Mouse (Mus musculus): ENCODE measurements at regions not wholly inside any gene's neighbourhood (a gene's known extent, or its start where the extent isn't known, plus 50 kb on each side); places are given as distances from the start of the nearest gene placed in this dataset.

DNA sequence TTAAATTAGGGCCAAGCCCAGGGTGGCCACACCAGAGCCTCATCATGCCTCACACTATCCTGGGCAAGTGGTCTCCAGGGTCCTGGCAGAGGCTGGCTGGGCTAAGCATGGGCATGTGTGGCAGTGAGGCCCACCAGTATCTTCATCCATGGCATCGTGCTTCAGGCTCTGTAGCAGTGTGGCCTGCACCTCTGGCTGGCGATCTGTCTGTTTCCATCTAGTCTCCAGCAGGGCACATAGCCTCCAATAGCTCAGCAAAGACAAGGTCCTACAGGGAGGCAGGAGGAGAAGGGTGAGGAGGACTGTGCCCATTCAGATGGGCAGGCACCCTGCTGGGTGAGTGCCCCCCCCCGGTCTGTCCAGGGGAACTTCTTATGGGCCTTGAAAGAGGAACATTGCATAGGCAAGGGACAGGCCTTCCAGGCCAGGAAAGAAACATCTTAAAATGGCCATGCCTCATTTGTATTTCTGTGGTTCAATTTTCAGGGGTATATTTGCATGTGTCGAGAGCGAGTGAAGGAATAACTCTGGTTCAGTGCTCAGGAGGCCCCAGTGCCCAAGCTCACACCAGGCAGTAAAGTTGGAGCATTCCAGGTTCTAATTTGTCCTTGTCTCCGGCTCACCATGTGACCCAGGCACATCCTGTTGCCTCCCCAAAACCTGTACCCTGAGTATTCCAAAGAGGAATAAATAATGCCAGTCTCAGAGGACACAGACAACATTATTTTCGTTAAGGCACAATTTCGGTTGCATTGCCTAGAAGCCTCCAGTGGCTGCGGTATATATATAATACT is 60.4 kb upstream of the Ppara start:
- peak in 1 of 2 experiments; percentile 37 for DNase-seq

DNA sequence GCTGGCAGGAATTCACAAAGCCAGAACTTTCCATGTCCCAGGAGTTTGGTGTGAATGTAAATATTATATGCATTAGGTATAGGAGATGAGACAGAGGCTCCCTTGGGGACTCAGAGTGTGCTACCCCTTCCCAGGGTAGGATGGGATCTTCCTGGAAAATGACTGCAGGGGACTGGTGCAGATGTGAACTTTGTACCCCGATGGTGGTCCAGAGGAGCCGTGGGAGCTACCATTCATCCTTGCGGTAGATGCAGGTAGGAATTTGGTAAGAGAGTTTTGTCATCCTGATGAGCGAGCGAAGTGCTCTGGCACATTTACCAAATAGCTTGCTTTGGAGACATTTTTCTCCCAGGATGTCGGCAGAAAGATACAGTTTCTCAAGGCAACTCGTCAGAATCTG is 59.7 kb upstream of the Ppara start:
- DNase-seq = peak in 1 of 2 experiments; percentile 14

DNA sequence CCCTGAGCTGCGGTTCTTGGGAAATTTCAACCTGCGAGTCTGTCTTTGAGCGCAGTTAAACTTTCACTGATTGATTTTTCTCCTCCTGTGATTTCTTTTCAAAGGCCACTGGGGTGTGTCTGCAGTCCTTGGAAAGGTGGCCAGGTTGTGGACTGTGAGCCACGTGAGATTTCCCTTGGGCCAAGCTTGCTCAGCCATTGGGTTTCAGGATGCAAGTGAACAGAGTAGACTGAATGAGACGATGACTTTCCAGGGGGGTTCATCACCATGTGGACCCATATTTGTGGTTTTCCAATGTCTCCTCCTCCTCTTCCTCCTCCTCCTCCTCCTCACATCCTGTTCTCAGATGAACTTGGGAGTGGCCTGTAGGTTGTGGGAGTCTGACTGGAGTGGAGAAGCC is 59.0 kb upstream of the Ppara start:
- peak in 1 of 2 experiments; percentile 24 for DNase-seq

- DNase-seq = peak in 1 of 2 experiments; percentile 16
Observed at GRCm38 (mm10) chr15:85676156-85676555, 58.6 kb upstream of the Ppara start.

GRCm38 (mm10) chr15:85676871-85677270 is 57.9 kb upstream of the Ppara start:
- no peak for DNase-seq

GRCm38 (mm10) chr15:85677381-85677780 is 57.4 kb upstream of the Ppara start:
- DNase-seq = no peak

- peak in 1 of 2 experiments; percentile 77 for DNase-seq
Observed at GRCm38 (mm10) chr15:85677855-85678254, 56.9 kb upstream of the Ppara start.

- no peak for DNase-seq
Observed at GRCm38 (mm10) chr15:85678351-85678895, 56.4 kb upstream of the Ppara start.

DNA sequence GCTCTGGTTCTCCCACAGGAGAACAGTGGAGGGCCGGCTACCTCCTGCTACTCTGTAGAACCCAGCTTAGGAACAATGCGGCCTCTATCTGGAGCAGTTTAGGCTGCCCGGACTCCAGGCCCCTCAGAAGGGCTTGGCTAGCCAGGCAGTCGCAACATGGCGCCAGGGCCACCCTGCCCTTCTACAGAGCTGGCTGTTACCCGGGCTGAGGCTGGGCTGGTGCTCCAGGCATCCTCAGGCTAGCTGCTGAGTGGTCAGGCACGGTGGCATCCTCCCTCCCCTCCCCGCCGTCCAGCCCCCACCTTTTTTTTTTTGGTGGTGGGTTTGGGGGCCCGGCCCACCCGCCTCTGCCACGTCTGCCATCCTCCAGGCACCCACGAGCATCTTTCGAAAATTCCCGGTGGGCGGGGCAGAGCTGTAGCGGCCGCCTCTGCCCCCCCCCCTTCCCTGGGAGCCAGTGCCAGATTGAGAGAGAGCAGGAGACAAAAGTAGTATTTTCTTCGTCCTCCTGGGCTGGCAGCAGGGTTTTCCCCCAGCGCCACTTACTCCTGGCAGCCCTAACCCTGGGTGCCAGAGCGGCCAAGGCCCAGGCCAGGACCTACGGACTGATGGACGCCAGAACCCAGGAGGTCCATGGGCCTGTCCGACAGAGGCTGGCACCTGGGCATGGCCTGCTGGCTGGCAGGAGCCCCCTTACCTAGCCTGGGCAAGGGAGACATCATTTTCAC is 55.6 kb upstream of the Ppara start:
- DNase-seq = peak in 1 of 2 experiments; percentile 80

DNA sequence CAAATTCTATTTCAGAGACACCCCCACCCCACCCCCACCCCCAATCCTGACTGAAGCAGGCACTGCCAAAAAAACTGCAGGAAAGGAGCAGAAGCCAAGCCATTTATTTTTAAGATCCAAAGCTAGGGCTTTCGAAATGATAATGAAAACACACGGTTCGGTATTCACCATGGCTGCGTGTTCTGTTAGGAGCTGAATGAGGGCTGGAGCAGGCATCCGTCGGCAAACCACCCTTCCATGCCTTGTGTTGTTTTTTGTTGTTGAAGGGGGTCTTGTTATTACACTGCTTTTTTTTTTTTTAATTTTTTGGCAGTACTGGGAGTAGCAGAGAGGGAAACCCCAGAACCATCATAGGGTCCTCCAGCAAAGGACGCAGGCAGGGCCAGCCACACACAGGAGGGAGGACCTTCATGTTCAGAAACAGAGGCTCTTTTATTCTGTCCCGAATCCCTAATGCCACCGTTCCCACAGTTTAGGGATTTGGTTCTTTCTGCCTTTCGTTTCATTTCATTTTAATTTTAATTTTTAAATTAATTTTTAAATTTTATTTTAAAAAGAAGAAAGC is 54.8 kb upstream of the Ppara start:
- DNase-seq = no peak

DNA sequence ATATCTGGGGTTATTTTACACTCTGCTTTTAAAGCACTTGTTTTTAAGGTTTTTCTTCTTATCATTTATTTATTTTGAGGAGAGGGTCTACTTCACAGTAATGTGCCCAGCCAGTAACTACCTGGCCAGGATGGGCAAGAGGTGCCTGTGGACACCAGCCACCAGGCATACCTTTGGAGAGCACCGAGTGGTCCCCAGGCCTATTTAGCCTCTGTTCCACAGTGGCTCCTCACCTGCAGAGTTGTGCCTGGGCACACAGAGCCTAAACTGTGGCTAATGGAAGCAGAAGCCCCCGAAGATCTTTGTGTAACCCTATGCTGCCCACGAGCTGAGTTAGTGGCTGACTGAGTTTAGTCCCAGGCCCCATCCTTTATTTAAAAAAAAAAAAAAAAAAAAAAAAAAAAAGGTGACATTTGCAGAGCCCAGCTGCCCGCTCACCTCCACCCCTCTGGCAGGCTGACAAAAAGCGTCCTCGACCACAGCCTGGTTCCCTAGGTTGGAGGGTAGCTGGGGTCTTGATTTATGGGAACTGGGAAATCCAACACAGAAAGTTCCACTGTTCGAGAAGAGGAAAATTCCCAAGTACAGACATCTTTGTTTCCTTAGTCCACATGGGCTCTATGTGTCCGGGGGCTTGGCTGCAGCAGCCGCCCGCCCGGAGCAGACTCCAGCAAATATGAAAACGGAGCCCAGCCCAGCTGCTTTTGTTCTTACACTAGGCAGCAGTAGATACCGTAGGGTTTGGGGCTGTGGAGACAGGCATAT is 54.1 kb upstream of the Ppara start:
- DNase-seq = no peak

- DNase-seq = no peak
Observed at GRCm38 (mm10) chr15:85682116-85682515, 52.7 kb upstream of the Ppara start.

DNA sequence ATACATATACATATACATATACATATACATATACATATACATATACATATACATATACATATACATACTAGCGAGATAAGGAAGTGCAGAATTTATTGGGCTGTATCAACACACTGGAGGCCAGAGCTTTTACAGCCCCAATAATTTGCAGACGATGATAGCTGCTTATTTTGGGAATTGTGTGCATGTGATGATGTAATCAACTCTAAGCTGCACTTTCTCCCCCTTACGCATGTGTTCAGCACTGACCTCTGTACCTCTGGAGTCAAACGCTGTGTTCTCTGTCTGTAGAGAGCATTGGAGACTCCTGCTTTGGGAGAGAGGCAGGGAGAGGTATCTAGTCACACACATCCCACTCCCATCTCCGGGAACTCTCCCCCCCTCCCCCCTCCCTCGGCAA is 52.0 kb upstream of the Ppara start:
- no peak for DNase-seq

- DNase-seq = no peak
Observed at GRCm38 (mm10) chr15:85683271-85683670, 51.5 kb upstream of the Ppara start.

GRCm38 (mm10) chr15:85683716-85684115 is 51.1 kb upstream of the Ppara start:
- no peak for DNase-seq

- DNase-seq = no peak
Observed at GRCm38 (mm10) chr15:85684164-85684708, 50.5 kb upstream of the Ppara start.

GRCm38 (mm10) chr15:85684875-85685274 is 49.9 kb upstream of the Ppara start:
- no peak for DNase-seq
